Mouse (Mus musculus) CD4-positive, CD25-positive, alpha-beta regulatory T cell, adult 4 months (primary cell): Measurements from ENCODE around the gene Heatr6. TPM values are rescaled to one million over a fixed set of nuclear protein-coding genes. Genes with fewer than 3 reads are reported as not detected.

Experiments
- ATAC-seq: one replicate; pipeline ENCODE4 v1.8.0; 2017
- polyA plus RNA-seq, 2 experiments: library from polyadenylated mRNA; unstranded; fragments of 100-300 nt; shearing (Covaris generic); gene quantifications; one replicate each; pipeline ENCODE4 v1.2.1; 2017

The Heatr6 gene
- 10 to 100 TPM; 34.2 to 44.9 TPM for polyA plus RNA-seq

DNA sequence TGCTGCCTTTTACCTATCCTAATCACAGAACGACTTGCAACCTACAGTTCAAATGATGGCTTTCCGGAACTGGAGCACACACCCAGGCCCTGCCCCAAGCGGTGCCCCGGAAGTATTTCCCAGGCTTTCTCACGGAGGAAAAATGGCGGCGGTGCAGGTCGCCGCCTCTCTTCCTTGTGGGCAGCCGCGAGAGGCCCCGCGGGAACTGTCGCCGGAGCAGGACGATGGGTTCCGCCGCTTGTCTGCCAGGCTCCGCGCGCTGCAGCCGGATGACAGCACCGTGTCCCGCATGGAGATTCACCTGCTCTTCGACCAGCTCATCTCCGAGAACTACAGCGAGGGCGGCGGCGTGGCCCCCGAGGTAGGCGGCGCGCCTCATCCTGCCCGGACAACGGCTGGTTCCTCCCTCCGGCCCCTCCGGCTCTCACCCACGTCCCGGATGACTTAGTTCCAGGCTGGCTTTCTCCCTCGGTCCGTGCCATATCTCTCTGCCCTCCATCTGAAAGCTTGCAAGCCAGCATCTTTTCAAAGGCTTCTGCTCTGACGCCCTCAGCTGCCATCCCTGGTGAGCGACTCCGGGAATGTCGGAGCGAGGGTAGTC is at the start of gene Heatr6:
Gene Heatr6, plus strand, starts transcription at position 116 of the 601 bp plus-strand sequence.
- peak; percentile 97 for ATAC-seq

DNA sequence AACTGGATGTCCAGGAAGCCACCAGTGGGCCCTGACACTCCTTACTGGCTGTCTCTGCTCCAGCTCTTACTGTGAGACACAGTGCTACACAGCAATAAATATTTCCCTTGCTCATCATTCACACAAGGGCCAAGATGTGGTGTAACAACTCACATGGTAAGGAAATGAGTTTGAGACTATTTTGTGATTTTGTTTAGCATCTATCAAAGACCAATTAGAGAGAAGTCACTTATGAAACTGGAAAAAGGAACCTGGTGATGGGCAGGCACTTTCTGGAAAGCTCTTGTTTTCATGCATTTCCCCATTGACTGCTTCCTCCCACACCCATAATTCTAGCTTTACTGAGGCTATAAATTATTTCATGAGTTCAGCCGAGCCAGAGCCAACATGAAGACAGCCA is 49.8 kb upstream of the Heatr6 start, which contains the start of gene Wfdc17:
Gene Wfdc17, plus strand, starts transcription at position 287 of the 400 bp plus-strand sequence.
- no peak for ATAC-seq

DNA sequence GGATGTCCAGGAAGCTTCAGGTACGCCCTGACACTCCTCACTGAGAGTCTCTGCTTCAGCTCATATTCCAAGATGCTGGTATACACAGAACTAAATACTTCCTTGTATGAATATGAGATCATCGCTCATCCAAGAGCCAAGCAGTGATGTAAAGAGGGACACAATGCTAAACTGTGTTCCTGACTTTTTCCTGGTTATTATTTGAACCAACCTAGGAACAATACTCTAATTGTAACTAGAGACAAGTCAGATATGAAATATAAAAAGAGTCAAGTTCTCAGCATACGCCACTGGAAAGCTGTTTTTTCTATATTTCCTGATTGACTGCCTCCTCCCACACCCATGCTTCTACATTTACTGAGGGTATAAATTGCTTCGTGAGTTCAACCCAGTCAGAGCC is 44.8 kb upstream of the Heatr6 start, which contains the start of gene Wfdc18:
Gene Wfdc18, plus strand, starts transcription at position 301 of the 400 bp plus-strand sequence.
- no peak for ATAC-seq

DNA sequence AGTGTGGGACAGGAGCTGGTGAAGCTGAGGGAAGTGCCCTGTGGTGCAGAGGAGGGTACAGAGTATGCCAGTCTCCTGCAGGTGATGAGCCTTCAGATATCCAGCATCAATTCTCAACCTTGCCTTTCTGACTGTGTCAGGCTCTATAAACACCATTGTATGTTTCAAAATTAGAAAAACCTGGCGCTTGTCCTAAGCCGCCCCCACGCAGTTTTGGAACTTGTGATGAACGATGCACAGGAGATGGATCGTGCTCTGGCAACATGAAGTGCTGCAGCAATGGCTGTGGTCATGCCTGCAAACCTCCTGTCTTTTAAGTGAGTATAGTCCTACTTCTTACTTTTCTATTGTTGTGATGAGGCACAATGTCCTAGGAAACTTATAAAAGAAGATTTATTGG is 43.8 kb upstream of the Heatr6 start:
- ATAC-seq, result no peak

DNA sequence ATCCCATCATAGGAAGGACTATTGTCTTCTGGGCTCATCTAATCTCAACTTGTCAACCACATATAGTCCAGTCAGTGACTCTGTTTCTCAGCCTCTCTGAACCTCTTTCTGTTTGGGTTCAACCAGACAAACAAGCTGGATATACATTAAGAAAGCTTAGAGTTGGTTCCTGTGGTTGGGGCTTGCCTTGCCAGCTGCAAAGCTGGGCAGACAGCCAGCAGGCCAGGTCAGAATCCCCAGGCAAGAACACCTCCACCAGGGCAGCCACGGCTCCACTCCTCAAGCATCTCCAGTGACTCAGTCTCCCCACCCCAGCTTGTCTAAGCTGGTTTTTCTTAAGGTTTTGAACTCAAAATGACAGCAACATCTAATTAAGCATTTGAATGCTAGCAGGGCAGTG is 40.8 kb upstream of the Heatr6 start:
- ATAC-seq, result no peak

DNA sequence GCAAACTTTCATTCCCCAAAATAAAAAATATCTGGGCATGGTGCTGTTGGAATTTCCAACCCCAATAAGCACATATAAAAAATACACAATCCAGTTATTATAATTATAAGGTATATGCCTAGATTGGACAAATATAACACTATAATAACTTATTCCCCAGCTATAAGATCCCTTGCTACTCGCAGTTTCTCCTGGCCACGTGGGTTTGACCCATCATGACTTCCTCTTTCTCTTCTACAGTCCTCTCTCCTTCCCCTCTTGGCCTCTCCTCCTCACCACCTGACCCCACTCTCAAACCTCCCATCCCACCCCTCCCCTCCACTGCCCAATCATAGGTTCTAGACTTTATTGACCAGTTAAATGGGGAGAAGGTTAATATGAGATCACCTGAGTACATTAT is 39.6 kb upstream of the Heatr6 start:
- ATAC-seq, result no peak

DNA sequence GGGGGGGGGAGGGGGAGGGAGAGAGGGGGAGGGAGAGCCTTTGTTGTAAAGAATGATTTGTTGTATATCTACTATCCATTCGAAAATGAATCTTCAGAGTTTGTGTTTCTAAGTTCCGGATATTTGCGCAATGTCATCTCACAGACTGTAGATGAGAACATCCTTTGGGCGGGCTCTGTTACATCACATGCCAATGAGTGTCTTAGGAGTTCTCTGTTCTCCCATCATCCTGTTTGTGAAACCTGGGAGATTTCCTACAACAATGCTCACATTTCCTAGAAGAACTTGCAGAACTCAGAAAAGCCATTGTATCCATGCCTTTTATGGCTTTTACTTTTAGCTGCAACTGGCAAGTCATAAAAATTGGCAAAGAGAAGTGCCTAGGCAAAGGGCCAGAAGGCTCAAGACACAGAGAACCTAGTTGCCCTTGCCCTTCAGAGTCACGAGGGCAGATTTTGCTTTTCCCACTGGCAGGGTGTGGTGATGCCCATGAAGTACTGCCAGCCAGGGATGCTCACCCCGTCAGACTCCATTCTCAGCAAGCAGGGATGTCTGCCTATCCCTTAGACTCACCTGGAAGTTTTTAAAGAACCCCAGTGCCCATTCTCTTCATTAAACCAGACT is 36.3 kb upstream of the Heatr6 start:
- no peak for ATAC-seq

DNA sequence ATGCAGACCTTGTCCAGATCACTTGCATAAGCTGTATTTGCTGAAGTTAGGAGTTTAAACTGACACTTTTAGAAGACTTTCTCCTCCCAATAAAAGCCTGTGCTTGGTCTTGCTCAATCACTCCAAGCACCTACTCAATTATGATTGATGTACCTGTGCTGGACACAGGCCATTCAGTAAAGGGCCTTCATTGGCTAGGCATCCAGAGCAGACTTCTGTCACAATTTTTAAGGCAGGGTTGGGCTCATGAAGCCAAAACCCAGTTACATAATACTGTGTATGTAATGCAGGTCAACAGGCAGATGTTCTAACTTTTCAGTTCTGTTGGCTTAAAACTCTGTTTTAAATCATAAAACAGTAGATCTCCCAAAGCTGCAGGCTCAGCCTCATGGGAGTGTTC is 32.7 kb upstream of the Heatr6 start:
- no peak for ATAC-seq

DNA sequence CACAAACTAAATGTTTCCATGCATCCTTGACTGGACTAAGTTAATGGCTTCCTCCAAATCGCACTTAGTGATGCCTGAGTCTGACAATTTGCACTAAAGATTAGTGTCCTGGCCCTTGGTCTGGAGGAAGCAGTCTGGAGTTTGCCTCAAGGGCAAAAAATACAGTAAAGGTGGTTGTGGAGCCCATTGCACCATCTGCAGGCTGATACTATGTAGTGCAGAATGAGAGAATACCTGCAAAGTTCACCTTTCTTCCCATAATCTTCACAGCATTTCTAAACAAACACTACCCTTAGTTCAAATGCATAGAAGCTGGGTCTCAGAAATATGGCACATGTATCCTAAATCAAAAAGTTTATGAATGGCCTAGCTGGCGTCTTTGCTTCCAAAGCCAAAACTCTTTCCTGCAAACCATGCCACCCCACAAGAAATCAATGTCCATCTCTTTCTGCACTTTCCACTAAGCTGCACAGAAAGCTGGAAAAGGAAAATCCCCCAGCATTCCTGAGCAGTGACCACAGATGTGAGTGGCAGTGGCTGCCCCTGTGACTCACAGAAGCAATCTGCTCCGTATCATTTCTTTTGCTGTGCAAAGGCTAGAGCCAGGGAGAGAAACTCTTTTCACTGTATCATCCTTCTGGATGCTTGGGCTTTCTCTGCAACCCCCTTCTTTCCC is 24.6 kb upstream of the Heatr6 start:
- no peak for ATAC-seq

DNA sequence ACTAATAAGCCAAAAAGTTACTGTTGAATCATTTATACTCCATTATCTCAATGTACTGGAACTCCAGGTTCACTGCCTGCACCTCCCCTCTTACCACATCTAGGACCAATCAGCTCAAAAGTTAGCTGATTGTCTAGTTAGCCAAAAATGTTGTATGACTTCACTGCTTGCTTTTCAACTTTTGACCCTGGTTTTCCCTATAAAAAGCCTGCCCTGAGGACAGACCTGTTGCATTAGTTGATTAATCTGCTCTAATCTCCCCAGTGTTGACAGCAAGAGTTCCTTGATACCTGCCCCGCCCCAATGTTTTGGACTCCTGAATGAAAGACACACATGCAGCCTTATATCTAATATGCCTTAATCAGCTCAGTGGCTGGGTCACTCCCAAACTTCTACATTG is 22.4 kb upstream of the Heatr6 start:
- no peak for ATAC-seq

DNA sequence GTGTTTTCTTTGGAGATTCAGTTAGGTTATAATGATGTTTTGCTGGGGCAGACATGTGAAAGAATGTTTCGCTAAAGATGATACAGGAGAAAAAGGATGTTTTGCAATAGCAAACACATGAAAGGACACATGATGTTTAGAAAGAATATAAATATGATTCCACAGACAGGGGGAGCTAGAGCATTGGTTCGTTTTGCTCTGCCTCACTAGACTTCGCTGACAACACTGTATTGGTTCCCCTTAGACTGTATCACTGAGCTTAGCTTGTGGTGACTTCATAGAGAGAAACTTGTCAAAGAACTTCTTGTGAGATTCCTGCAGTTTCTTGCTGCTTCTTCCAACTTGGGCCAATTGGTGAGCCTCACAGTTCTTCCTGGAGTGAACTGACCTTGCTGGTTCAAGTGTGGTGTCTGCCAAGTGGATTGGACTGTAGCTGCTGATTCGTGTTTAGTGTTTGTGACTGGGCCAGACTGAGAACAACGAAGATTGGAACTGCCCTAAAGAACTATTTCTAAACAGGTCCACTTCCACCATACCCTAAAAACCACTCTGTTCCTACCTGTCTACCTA is 20.3 kb upstream of the Heatr6 start:
- no peak for ATAC-seq

DNA sequence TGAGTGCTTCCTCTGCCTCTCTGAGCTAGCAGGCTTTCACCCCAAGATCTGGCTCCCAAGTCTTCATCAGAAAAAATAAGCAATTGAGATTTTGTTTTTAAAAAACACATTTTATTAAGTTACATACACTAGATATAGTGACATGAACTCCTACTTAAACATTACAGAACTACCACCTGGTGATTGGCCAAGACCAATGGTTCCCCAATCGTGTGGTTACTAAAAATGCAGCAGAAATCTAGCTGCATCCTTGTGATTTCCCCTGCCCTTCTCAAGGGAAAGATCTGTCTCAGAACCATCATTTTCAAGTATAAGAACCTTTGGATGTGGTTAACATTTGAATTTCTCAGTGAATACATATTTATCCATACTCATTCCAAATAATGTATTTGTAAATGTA is 19.3 kb upstream of the Heatr6 start:
- no peak for ATAC-seq

DNA sequence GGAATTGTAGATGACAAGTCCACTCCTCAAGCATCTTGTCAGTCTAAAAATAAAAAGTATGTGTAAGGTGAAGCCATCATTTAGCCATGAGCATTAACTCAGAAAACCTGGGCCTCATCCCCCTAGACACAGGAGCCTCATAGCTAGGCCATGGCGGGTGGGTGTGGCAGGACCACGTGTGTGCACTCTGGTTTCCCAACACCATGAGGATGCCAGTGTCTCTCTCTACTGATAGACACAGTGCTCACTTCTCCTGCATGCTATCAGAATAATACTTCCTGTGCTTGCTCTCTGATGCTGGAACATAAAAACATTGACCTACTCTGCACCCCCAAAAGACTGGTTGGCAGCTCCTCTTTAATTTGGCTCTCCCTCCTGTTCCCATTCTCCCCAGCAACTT is 17.6 kb upstream of the Heatr6 start:
- ATAC-seq, result no peak

DNA sequence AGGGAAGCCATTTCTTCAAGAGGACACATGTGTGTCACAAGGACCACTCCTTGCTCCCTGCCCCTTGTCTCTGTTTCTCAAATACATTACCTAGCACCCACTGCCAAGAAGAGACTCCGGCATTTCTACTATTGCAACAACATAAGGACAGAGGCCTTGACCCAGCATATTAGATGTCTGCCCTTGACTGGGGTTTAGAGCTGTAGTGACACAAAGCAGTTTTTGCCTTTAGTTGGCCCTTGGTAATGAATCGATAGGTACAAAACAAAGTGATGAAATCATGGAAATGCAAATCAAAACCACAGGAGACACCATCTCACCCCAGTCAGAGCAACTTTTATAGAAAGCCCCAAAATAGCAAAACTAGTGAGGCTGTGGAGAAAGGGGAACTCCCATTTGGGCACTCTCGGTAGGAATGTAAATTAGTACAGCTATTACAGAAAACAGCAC is 16.4 kb upstream of the Heatr6 start:
- ATAC-seq, result peak; percentile 90

DNA sequence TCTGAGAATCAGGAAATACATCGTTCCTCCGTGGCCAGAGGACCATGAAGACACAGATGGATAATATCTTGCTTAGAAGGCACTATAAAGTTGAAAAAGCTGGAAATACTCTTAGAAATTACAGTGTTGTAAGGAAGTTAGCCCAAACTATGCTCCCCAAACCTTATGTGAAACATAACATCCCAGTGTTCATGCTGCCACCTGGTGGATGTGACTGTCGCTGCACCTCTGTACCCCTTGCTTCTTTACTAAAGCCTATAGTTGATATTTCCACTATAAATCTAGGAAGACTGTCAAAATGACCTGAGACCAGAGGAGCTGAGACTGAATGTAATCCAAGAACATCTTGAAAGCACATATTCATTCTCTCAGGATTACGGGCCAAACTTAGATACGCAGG is 14.3 kb upstream of the Heatr6 start:
- ATAC-seq, result peak; percentile 61

DNA sequence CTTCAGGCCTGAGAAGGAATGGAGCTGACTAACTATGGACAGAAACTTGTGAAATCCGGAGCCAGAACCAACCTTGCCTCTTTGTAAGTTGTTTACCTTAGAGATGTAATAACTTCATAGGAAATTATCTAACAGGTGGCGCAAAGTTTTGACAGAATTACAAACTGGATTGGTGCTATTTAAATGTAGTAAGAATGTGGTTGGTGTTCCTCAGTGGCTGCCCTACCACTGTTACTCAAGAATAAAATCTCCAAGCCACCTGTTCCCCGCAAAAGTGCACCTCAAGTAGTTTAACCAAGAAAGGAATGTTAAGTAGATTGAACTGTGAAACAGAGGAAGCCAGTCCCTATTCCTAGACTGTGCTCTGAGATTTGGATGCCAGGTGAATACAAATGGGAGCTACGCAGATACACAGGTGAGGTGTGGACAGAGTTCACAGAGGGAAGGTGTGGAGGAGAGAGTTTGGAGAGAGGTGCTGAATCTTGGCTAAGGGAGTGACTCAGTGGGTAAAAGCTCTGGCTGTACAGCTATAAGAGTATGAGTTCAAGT is 13.0 kb upstream of the Heatr6 start:
- no peak for ATAC-seq

DNA sequence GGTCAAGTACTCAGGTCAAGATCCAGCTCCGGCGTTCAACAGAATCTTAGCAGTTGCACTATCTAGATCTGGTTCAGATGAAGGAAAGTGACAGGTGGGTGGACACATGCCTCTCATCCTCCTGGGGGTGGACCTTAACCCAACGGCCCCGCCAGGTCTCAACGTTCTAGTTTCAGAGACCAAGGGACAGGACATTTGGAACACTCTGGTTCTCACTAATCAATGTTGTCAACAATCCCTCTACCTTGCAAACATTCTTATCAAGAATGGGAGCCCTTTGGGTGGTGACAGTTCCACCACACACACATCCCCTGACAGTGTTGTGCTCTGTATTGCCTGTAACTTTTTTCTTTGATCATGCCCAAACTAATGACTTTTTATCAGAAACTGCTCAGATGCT is 11.7 kb upstream of the Heatr6 start:
- no peak for ATAC-seq

DNA sequence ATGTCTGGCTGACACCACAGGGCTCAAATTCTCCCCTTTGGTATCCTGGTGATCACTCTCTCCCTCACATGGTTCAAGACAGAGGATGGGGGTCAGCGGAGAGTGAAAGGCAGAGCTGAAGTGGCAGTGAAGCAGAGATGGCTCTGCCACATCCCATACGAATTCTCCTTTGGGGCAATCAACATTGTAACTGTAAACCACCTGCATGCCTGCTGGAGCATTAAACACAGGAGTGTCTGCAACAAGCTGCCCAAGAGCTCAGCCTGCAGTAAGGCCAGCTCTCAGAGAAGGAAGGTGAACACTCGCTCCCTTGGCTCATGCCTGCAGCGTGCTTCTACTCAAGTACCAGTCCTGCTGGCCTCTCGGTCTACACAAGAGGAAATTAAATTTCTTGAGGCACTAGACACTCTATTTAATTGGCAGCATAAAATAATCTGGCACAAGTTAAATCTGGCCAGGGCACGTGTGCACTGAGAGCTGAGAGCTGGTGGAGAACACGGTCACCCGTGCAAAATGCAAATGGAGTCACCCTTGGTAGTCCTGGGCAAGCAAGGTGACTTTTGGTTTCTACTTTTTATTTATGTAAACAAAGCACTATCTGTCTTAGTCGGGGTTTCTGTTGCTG is 10.7 kb upstream of the Heatr6 start:
- ATAC-seq, result no peak

DNA sequence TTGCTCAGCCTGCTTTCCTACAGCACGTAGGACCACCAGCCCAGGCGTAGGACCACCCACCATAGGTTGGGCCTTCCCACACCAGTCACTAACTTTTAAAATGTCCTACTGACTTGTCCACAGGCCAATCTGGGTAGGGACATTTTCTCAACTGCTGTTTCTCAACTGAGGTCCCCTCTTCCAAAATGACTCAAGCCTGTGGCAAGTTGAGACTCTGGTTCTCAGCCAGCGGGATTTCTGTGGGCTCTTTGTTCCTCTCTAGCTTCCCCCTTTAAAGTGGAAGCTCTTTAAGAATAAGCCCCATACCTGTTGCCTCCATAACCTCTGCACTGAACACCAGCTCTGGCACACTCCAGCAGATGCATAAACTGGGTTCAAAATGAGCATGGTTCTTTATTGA is 10.0 kb upstream of the Heatr6 start:
- ATAC-seq, result no peak

DNA sequence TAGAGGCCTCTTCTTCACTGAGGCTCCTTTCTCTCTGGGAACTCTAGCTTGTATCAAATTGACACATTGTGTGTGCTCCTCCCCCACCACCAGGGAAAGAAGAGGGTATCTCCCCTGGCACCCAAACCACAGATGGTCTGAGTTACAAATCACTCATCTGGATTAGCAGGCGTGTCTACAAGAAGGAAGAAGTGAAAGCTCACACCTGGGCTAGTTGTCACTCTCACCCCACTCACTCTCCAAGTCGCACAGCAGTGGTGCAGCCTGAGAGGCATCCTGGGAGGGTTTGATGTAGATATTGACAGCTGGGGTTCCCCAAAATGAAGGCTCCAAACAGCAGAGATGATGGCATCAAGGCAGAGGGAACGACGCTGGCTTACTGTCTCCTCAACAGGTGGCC is 7.3 kb upstream of the Heatr6 start:
- ATAC-seq, result no peak

DNA sequence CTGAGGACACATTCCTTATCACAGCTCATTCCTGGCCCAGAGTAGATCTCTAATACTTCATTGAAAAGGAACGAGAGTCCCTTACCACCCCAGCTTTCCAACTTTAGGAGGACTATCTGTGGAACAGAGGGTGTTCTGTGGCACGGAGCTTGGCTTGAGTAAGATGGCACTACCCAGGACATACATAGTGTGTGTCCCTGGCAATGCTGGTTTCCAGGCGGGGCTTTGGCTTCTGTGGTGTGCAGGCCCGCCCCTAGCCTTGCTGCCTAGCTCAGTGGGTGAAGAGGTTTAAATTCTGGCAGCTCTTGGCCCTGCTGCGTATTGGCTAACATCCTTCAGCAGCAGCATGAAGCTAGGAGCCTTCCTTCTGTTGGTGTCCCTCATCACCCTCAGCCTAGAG is 6.8 kb upstream of the Heatr6 start, which contains the start of gene Wfdc21:
Gene Wfdc21, plus strand, starts transcription at position 260 of the 400 bp plus-strand sequence.
- no peak for ATAC-seq

DNA sequence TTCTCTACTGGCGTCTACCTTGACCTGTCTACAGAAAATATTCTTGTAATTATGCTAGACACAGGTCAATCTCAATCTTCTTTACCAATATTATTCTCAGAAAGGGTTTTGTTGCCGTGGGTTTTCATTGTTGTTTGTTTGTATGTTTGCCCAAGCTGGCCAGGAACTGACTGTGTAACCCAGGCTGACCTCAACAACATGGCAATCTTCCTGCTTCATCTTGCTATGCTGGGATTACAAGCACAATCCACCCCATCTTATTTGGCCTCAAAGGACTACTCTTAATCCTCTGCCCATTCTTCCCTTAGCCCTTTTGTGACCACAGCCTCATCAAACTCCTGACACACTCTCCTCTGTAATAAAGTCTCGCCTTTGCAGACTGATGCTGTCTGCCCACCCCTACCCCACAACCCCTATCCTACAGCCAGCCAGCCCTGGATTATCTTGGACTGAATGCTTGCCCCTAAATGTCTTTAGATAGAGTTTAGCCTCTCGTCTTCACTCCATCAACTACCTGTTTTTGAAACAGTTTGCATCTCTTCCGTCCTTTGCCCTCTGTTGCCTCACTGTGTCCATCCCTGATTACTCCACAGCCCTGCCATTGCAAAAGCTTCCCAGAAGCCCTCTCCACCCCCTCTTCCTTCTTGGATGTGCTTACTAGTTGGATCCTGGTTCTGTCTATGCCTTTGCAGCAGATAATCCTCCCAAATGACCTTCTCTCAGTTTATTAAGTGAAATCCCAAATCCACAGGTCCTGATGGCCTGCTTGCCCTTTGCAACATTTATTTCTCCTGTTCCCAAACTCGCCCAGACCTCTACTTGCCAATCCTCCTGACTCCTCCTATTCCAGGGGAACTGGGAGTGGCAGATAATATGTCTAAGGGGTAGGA is 5.9 kb upstream of the Heatr6 start:
- ATAC-seq, result no peak
